13 mouse cellular contexts compared by ENCODE assay signal in the genomic region with DNA sequence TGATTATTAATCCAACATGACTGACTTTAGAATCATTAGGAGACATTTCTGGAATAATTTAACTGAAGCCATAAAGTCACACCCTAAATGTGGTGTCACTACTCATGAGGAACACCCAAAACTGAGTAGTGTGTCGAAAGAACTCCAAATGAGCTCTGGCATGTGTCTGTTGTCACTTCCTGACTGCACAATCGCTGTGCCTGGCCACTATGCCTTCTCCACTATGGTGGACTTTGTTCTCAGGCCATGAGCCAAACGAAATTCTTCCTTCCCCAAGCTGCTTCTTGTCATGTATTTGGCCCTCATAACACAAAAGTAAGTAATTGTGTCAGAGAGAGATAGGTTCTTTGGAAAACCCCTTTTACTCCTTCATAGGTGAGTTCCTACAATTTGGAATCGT.
"Had no signal": no experiment of that assay in that cellular context is flagged by ENCODE, and none has a peak within 500 bp of the region (broad histone marks: within the 10 kb centered on the region; RNA-seq: fewer than 3 reads in every experiment).

No protein-coding gene starts in this region.

- H3K27me3 ChIP-seq: limb, embryonic 12.5 days; neural tube, embryonic 12.5 days had no signal

- ATAC-seq: hindbrain, embryonic 16.5 days had no signal

- H3K4me3 ChIP-seq: layer of hippocampus, adult 2 months; limb, embryonic 12.5 days; midbrain, embryonic 10.5 days; neural tube, embryonic 12.5 days had no signal

- H3K27ac ChIP-seq: kidney, postnatal 0 days; layer of hippocampus, adult 2 months; limb, embryonic 12.5 days; liver, embryonic 14.5 days; midbrain, embryonic 10.5 days; neural tube, embryonic 12.5 days had no signal

- H3K4me1 ChIP-seq: limb, embryonic 12.5 days; midbrain, embryonic 10.5 days; neural tube, embryonic 12.5 days had no signal

- H3K9ac ChIP-seq: limb, embryonic 12.5 days; liver, embryonic 14.5 days; neural tube, embryonic 12.5 days had no signal

- H3K4me2 ChIP-seq: limb, embryonic 12.5 days; neural tube, embryonic 12.5 days had no signal

- DNase-seq: liver; lung, adult 2 months; lung, postnatal 14 days; midbrain, embryonic 14.5 days; thymus, adult 18-20 months; thymus, postnatal 25 days had no signal

- H3K36me3 ChIP-seq: limb, embryonic 12.5 days; midbrain, embryonic 10.5 days; neural tube, embryonic 12.5 days had no signal

- H3K9me3 ChIP-seq: limb, embryonic 12.5 days; midbrain, embryonic 10.5 days; neural tube, embryonic 12.5 days had no signal
